Mouse (Mus musculus) lung, postnatal 0 days (tissue): ENCODE data around the gene Uts2. TPM values are rescaled to one million over a fixed set of nuclear protein-coding genes. Genes with fewer than 3 reads are reported as not detected.

ENCODE experiments used
- ATAC-seq: fragments of 200-750 bp; cut with Nextera tagmentation; 2 replicates; pipeline ENCODE4 v1.8.0; 2017; ENCODE audit warnings: moderate library complexity
- DNase-seq: peaks from one replicate; pipeline ENCODE4 v3.0.0-alpha.2; 2016; ENCODE audit warnings: low spot score
- H3K27ac ChIP-seq: fragments of 300-500 bp; sonication (generic); 2 replicates; pipeline ENCODE4 v1.5.1; 2014; ENCODE audit warnings: antibody characterized with exemption, mild to moderate bottlenecking, low read length, mixed read lengths
- H3K27me3 ChIP-seq: fragments of 300-500 bp; sonication (generic); replicated peaks from 2 replicates; pipeline ENCODE4 v1.6.1; 2014; ENCODE audit warnings: low read length, mixed read lengths; ENCODE audit not compliant: insufficient read depth
- H3K36me3 ChIP-seq: fragments of 300-500 bp; sonication (generic); 2 replicates; pipeline ENCODE4 v1.6.1; 2014; ENCODE audit warnings: low read length, mixed read lengths; ENCODE audit not compliant: insufficient read depth
- H3K4me1 ChIP-seq: fragments of 300-500 bp; sonication (generic); 2 replicates; pipeline ENCODE4 v1.6.1; 2014; ENCODE audit warnings: antibody characterized with exemption, low read depth, low read length, mixed read lengths; ENCODE audit not compliant: insufficient read depth
- H3K4me2 ChIP-seq: fragments of 300-500 bp; sonication (generic); replicated peaks from 2 replicates; pipeline ENCODE4 v1.6.1; 2014; ENCODE audit warnings: low read depth, mild to moderate bottlenecking, low read length, moderate library complexity, mixed read lengths
- H3K4me3 ChIP-seq: fragments of 300-500 bp; sonication (generic); 2 replicates; pipeline ENCODE4 v1.5.1; 2014; ENCODE audit warnings: low read depth, low read length
- H3K9ac ChIP-seq: fragments of 300-500 bp; sonication (generic); replicated peaks from 2 replicates; pipeline ENCODE4 v1.6.1; 2014; ENCODE audit warnings: low read depth, mild to moderate bottlenecking
- H3K9me3 ChIP-seq: fragments of 300-500 bp; sonication (generic); 2 replicates; pipeline ENCODE4 v1.6.1; 2016; ENCODE audit warnings: low read length, mixed read lengths
- CTCF ChIP-seq: IDR thresholded peaks from 2 replicates; pipeline ENCODE4 v1.5.1; 2016; ENCODE audit warnings: antibody characterized with exemption, mild to moderate bottlenecking
- EP300 ChIP-seq: IDR thresholded peaks from 2 replicates; pipeline ENCODE4 v1.6.1; 2016; ENCODE audit warnings: antibody characterized with exemption, mild to moderate bottlenecking, control low read depth
- WGBS: fragments of 180-500 bp; shearing (Covaris S2); extraction: QIAGEN DNeasy Blood & Tissue Kit; methylation state at CpG from one replicate; pipeline ENCODE4 v1.1.7; 2014; 5-methylcytosine and 5-hydroxymethylcytosine counted together
- polyA plus RNA-seq: library from polyadenylated mRNA; unstranded; fragments of >200 nt; fragmentation: Nextera tagmentation; extraction: Ambion mirVana; gene quantifications from 2 replicates; pipeline ENCODE4 v1.2.1, GENCODE M21; 2015

Gene Uts2
- polyA plus RNA-seq, 1 experiment from 2014 or later = not detected

GRCm38 (mm10) chr4:151044037-151044943, 47.4 kb downstream of the Uts2 start, which contains the start of gene Per3:
TSS of gene Per3 (minus strand) at chr4:151044665.
- WGBS = under 1% methylated on average over 69 of the region's 79 CpGs
- TF ChIP-seq EP300 (no peak), CTCF (0 out of 2 replicates have a peak, but pooled peaks have one; percentile 23)
- no peaks in the 10 kb centered on the region for H3K9me3 ChIP-seq
- no peaks in the 10 kb centered on the region; the same call in 1 of the 2 replicates for H3K36me3 ChIP-seq
- peak within 1 kb of the TSS; percentile 93 for H3K27ac ChIP-seq
- ATAC-seq (peak; percentile 95), DNase-seq (peak; percentile 97)
- H3K4me1 ChIP-seq = peaks cover 5% of the 10 kb centered on the region; the same call in 1 of the 2 replicates
- H3K9ac ChIP-seq = peak within 1 kb of the TSS; percentile 76
- peak within 1 kb of the TSS; percentile 97 for H3K4me2 ChIP-seq
- H3K27me3 ChIP-seq = no peaks in the 10 kb centered on the region
- peak within 1 kb of the TSS; percentile 55 for H3K4me3 ChIP-seq

- Histone ChIP-seq H3K4me3 (peak overlapping the region; percentile 55), H3K27ac (peak overlapping the region; percentile 20), H3K36me3 (no peaks in the 10 kb centered on the region; the same call in 1 of the 2 replicates), H3K9me3 (no peaks in the 10 kb centered on the region), H3K27me3 (no peaks in the 10 kb centered on the region), H3K4me2 (peak overlapping the region; percentile 97), H3K9ac (no peak overlapping the region), H3K4me1 (peaks cover 5% of the 10 kb centered on the region; the same call in 1 of the 2 replicates)
- WGBS = 3% methylated on average over 21 of the region's 21 CpGs
- no peak for ATAC-seq
- TF ChIP-seq CTCF (no peak), EP300 (no peak)
- no peak for DNase-seq
These were observed 48.2 kb downstream of the Uts2 start for GRCm38 (mm10) chr4:151044944-151045570.

GRCm38 (mm10) chr4:151046524-151046923, 49.6 kb downstream of the Uts2 start:
- no peak for ATAC-seq
- Histone ChIP-seq H3K9me3 (no peaks in the 10 kb centered on the region), H3K4me1 (peaks cover 5% of the 10 kb centered on the region; the same call in 1 of the 2 replicates), H3K27ac (no peak overlapping the region), H3K36me3 (peaks cover 4% of the 10 kb centered on the region; the same call in 1 of the 2 replicates), H3K4me2 (no peak overlapping the region), H3K4me3 (no peak overlapping the region), H3K27me3 (no peaks in the 10 kb centered on the region), H3K9ac (no peak overlapping the region)
- 95% methylated on average over 3 of the region's 3 CpGs for WGBS
- no peak for DNase-seq
- TF ChIP-seq EP300 (no peak), CTCF (no peak)

GRCm38 (mm10) chr4:151051162-151051561, 54.3 kb downstream of the Uts2 start:
- WGBS = 77% methylated on average over 1 of the region's 1 CpGs
- Histone ChIP-seq H3K4me2 (no peak overlapping the region), H3K36me3 (peaks cover 11% of the 10 kb centered on the region; the same call in 1 of the 2 replicates), H3K4me1 (peaks cover 2% of the 10 kb centered on the region; the same call in 1 of the 2 replicates), H3K27ac (no peak overlapping the region), H3K9me3 (no peaks in the 10 kb centered on the region), H3K9ac (no peak overlapping the region), H3K27me3 (no peaks in the 10 kb centered on the region), H3K4me3 (no peak overlapping the region)
- no peak for DNase-seq
- no peak for ATAC-seq
- TF ChIP-seq EP300 (no peak), CTCF (no peak)

Other genes starting within 250 kb of the Uts2 start
- 104 and 106 TPM in 2 replicates for gene Errfi1, start 143.2 kb upstream of the Uts2 start, polyA plus RNA-seq
- gene Park7, start 82.7 kb upstream of the Uts2 start, polyA plus RNA-seq = 229 and 241 TPM in 2 replicates
- gene Tnfrsf9, start 82.5 kb upstream of the Uts2 start, polyA plus RNA-seq = 1.1 and 4.4 TPM in 2 replicates
- gene Per3, start 47.6 kb downstream of the Uts2 start, polyA plus RNA-seq = 22.9 and 27.1 TPM in 2 replicates
- 122 and 141 TPM in 2 replicates for gene Vamp3, start 60.9 kb downstream of the Uts2 start, polyA plus RNA-seq
- gene Gm13090, start 92.5 kb downstream of the Uts2 start, polyA plus RNA-seq = not detected in 2 replicates